Mouse (Mus musculus) WW6 (cell line): ENCODE measurements around the gene Racgap1.

Experiments used
- DNase-seq: peaks from one replicate; pipeline ENCODE4 v3.0.0-alpha.2; 2013; ENCODE audit warnings: low read depth, low spot score

The Racgap1 gene

DNA sequence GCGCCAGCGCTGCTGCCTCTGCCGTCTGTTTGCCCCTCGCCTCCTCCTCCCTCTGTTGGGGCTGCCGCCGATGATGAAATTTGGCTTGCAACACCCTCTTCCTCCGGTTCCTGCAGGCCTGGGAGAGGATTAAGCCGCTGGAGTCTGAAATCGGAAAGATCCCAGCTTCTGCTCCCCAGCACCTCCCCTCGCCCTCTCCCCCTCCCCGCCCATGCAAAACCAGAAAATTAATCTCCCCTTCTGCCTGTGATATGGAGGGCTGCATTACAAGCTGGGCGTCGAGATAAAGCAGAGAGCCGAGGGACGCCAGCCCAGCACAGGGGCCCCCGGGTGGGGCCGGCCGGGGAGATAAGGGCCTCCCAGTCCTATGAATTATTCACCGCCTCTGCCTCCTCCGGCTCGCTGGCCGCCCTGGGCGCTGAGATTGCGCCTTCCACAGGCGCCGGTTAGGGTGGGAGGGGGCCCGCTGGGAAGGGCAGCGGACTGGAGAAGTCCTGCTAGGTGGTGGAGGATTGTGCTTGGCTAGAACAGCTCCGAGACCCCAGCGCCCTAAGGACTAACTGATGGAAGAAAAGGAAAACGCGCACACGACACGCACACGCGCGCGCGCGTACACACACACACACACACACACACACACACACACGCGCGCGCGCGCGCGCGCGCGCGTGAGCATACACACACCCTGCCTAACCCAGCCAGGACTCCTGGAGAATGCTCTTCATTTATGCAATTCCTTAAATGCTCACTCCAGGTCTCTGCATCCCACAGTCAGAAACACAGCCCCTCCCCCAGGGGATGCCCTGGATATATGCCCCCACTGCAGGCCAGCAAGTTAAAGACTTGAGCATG is 13.4 kb upstream of the Racgap1 start:
- DNase-seq, result no peak

- no peak for DNase-seq
Observed at GRCm38 (mm10) chr15:99663964-99664599, 12.6 kb upstream of the Racgap1 start.

DNA sequence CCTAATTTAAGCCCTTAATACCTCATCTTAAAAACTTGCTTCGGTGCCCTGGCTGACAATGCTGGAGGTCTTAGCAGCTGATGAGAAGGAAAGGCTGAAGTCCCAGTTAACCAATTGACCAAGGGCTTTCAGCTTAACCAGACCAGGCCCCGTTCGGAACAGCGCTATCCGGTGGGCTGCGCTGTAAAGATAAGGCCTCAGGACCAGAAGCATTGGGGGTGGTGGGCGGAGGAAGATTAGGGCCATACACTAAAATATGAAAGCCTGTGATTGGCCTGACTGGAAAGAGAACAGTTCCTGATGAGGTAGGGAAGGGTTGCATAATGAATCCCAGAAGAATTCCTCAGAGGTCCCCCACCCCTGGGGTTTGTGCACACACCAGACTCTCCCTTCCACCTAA is 10.9 kb upstream of the Racgap1 start:
- DNase-seq, result no peak

DNA sequence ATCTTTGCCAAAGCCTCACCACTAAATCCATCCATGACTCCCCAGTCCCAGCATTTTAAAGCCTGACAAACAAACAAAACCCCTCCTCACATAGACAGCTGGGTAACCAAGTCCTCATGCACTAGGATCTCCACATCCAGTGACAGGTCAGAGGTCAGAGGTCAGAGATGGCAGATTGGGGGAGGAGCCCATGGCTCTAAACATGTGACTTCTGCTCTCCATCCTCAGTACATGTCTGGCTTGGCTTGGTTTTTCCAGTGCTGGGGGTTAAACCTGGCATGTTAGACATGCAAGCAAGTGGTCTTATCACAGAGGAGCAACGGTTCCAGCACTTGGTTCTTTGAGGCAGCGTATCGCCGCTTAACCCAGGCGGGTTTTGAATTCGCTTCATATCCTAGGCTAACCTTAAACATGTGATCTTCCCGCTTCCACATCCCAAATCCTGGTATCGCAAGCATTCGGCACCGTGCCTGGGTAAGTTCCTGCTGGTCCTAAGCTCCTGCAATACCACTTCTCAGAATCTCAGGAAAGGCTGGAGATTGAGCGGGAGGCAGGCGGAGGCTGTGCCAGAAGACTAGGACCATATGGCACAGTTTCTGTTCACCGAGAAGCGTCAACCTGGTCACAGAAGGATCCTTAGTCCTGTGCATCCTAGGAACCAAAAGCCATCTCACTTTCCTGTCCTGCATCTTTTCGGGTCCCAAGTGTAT is 9.8 kb upstream of the Racgap1 start:
- no peak for DNase-seq

DNA sequence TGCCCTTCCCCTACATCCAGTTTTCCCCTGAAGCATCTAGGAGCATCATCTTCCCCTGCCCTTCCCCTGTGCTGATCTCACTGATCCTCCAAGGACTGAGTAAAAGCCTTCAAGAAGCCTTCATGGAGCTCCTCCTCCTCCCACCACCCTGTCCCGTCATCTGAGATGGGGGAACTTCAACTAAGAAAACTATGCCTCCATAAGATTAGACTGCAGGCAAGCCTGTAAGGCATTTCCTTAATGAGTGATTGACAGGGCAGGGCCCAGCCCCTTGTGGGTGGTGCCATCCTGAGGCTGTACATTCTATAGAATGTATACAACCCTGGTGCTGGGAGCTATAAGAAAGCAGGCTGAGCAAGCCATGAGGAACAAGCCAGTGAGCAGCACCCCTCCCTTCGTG is 7.0 kb upstream of the Racgap1 start:
- DNase-seq, result no peak

GRCm38 (mm10) chr15:99655956-99656355 is 4.5 kb upstream of the Racgap1 start:
- no peak for DNase-seq

GRCm38 (mm10) chr15:99653876-99654275 is 2.4 kb upstream of the Racgap1 start:
- no peak for DNase-seq

DNA sequence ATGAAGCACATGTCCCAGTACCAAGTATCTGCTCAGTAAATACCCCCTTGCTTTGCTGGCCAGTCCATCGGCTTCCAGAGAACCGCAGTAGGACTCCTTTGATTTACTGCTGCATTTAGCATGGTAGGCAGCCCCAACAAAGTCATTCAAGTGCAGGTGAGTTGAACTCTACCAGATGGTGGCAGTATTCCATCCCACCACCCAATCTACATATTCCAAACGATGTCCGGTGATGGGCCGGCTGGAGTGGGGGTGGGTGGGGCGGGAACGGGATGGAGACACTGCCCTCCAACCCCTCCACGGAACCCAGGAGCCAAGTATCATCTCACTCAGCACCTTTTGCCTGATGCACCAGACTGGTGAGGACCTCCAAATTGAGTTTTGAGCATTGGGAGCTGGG is 1.8 kb upstream of the Racgap1 start:
- no peak for DNase-seq

DNA sequence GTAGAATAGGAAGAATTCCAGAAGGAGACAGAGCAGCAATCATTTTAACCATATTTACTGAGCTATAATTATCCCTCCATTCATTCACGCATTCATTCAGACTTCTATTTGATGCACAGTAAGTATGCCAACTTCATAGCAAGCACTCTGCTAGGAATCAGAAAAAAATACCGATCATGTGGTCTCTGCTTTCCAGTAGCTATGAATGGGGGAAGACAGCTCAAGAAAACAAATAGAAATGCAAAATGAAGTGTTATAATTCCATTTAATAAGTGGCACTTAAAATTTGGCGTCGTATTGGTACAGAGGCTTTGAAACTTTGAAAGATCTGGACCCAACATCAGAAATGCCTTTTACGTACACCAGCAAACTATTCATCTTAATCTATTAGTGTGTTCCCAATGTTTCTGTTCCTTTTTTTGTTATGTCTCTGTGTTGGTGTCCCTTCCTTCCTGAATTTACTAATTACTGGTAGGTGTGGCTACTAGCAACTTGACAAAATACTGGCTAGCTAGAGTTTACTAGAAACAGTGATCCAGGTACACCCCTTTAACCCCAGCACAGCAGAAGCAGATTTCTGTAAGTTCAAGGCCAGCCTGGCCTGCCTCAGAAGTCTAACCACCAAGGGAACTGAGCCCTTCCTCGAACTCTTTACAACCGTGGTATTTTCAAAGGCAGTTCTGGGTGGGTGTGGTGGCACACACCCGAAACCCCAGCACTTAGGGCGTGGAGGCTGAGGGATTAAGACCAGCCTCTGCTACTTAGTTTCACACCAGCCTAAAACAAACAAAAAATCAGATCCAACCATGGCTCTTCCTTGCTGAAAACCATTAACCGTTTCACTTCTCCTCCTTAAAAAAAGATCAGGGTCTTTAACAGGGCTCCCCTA is 772 bp upstream of the Racgap1 start:
- DNase-seq, result no peak

DNA sequence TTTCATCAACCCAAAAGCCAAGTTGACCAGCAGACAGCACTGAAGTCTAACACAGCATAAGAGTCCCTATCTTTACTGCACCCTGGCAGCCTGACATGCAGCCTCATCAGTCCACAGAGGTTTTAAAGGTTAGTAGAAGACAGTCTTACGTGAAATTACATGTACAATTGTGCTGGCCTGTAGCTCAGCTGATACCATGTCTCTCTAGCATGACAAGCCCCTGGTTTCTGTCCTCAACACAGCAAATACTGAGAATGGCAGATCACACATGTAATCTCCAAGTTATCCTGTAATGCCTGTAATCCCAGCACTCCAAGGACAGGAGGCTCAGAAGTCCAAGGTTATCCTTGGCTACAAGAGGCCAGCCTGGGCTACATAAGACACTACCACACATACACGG is 1.2 kb downstream of the Racgap1 start:
- DNase-seq, result no peak

- DNase-seq, result no peak
Observed at GRCm38 (mm10) chr15:99649067-99649761, 2.2 kb downstream of the Racgap1 start.

GRCm38 (mm10) chr15:99648326-99648725 is 3.1 kb downstream of the Racgap1 start:
- DNase-seq, result no peak

- DNase-seq, result no peak
Observed at GRCm38 (mm10) chr15:99644776-99645175, 6.7 kb downstream of the Racgap1 start.

DNA sequence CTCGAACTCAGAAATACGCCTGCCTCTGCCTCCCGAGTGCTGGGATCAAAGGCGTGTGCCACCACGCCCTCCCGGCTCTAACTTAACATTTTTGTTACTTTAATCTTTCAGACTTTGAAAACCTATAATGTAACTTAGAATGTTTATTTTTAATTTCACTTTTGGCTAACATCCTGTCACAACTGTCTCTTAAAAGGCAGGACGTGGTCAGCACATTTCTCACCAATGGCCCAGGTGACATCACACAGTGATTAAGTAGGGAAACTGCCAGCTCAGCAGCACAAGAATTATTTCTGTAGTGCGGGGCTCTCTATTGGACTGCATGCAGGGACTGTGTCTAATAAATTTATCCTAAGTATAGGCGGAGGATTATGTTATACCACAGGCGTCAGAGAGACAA is 7.6 kb downstream of the Racgap1 start:
- DNase-seq, result no peak

DNA sequence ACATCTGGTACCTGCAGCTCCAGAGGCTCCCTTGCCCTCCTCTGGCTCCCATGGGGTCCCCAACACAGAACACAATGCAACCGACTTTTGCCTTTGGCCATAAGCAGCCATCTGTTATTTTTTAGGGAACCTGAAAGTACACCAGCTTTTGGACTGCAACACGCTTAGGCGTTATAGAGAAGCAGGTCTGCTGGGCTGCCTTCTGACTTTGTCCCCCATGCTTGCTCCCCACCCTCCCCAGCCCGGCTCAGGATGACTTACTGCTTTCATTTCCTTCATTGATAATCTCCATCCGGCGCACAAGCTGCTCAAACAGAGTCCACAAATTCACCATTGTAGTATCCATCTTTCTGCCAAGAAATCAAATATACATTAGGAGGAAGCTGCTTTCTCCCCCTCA is 8.8 kb downstream of the Racgap1 start:
- DNase-seq, result no peak

- DNase-seq, result no peak
Observed at GRCm38 (mm10) chr15:99638124-99638485, 13.4 kb downstream of the Racgap1 start.

DNA sequence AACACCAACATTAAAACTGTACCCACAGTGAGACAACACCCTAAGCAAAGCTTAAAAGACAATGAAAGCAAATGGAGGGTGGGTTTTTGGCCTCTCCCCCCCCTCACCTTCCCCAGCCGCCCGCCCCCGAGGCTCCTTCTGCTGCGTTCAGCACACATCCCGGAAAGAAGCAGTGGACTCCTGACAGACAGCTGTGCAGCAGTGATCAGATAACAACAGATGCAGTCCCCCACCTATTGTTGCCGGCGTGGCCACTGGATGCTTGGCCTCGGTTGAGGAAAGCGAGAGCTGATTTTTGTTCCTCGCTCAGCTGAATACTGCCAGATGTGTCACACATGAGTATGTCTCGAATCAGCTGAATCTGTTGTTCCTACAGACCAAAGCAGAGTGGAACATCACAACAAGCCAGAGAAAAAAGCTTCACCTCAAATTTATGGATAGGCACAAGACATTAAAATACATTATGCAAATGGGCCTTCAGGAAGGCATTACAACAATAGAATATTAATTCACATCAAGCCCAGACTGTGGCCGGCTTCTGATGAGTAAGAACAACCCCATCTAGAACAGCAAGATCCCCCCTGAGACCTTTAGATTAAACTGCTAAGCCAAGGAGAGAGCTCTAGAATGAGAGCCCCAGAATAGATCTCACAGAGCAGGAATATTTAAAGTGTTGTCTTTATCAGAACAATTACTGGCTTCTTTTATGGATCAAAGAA is 13.9 kb downstream of the Racgap1 start:
- DNase-seq, result no peak

GRCm38 (mm10) chr15:99634702-99635101 is 16.8 kb downstream of the Racgap1 start:
- no peak for DNase-seq

DNA sequence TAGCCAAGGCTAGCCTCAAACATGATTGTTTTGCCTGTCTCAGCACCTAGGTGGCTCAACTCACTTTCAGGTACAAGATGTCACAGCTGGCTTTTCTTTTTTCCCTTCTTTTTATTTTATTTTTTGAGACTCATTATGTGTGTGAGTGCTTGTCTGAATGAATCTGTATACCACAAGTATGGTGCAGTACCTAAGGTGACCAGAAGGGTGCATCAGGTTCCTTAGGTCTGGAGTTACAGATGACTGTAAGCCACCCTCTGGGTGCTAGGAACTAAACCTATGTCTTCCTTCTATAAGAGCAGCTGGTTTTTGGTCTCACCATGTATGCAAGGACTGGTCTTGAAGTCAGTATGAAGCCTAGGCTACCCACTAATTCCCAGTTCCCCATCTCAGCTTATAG is 19.8 kb downstream of the Racgap1 start:
- no peak for DNase-seq

DNA sequence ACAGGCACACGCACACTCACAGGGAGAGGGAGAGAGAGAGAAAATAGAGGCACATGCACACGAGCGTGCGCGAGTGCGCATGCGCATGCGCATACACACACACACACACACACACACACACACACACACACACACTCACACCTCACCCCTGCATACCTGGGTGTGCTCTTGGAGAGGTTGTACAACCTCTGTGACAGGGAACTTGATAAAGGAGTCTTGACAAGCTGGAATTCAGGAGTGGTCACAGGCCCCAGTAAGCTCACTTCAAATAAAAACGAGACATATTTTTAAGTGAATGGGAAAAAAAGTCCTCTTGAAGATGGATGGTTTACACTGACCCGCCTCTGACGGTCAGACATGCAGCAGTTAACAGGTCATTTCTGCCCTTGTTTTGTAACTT is 29.4 kb downstream of the Racgap1 start:
- no peak for DNase-seq
